ENCODE assay signal across 15 mouse cellular contexts in the genomic region with DNA sequence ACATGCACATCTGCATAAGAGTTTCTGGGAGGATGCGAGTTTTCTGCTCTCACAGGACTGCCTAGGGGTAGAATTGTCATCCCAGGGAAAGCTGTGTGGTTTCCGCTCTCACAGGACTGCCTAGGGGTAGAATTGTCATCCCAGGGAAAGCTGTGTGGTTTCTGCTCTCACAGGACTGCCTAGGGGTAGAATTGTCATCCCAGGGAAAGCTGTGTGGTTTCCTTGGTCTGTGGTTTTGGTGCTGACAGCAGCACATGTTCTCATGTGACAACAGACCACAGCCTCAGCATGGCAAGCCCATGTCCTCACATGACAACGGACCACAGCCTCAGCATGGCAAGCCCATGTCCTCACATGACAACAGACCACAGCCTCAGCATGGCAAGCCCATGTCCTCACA. TPM values are rescaled to one million over a fixed set of nuclear protein-coding genes. Genes with fewer than 3 reads are reported as not detected.
DNase-seq lines count a peak whose midpoint lies in the region; ATAC-seq and TF ChIP-seq lines count a peak whose summit lies in the region.
"Not testable (repeated sequence)": the region's sequence is repeated elsewhere in the genome, so short reads cannot be mapped to it uniquely, and the experiment has no call there.
"Had no signal": no experiment of that assay in that cellular context is flagged by ENCODE, and none has a peak within 500 bp of the region (broad histone marks: within the 10 kb centered on the region; RNA-seq: fewer than 3 reads in every experiment).

No protein-coding gene starts in this region.

- 36% methylated on average over 3 of the region's 3 CpGs for WGBS in forebrain, embryonic 14.5 days
- WGBS in hindbrain, embryonic 11.5 days = 73% methylated on average over 2 of the region's 3 CpGs
- WGBS in hindbrain, postnatal 0 days = 66% methylated on average over 3 of the region's 3 CpGs
- 63% methylated on average over 3 of the region's 3 CpGs for WGBS in midbrain, embryonic 14.5 days
- WGBS in neural tube, embryonic 12.5 days = 71% methylated on average over 3 of the region's 3 CpGs

- DNase-seq in 3134 (ENCODE audit: extremely low read depth, insufficient read length, low spot score) = peak; percentile 33
- DNase-seq in forebrain, embryonic 14.5 days (ENCODE audit: low spot score); hindbrain, embryonic 11.5 days (ENCODE audit: low spot score); hindbrain, postnatal 0 days (ENCODE audit: low spot score); midbrain, embryonic 14.5 days: not testable (repeated sequence)

- not testable (repeated sequence) for H3K36me3 ChIP-seq in forebrain, embryonic 14.5 days (ENCODE audit: control insufficient read depth, insufficient read depth, low read length); hindbrain, embryonic 11.5 days (ENCODE audit: control insufficient read depth, insufficient read depth, low read length); hindbrain, postnatal 0 days (ENCODE audit: insufficient read depth, low read length); midbrain, embryonic 14.5 days (ENCODE audit: control insufficient read depth, insufficient read depth, low read length); neural tube, embryonic 12.5 days

- TF ChIP-seq CTCF in hindbrain, postnatal 0 days (IDR thresholded peaks at IDR 0.05; ENCODE audit: low read depth) = not testable (repeated sequence)

- H3K4me2 ChIP-seq in forebrain, embryonic 14.5 days (ENCODE audit: low read length); hindbrain, embryonic 11.5 days (replicated peaks; ENCODE audit: low read depth, low read length); hindbrain, postnatal 0 days (ENCODE audit: low read depth, low read length); midbrain, embryonic 14.5 days (ENCODE audit: low read length); neural tube, embryonic 12.5 days (replicated peaks): not testable (repeated sequence)

- peaks cover 11% of the 10 kb centered on the region for H3K4me1 ChIP-seq in forebrain, embryonic 14.5 days (ENCODE audit: control insufficient read depth, insufficient read depth, low read length)
- not testable (repeated sequence) for H3K4me1 ChIP-seq in hindbrain, embryonic 11.5 days (replicated peaks; ENCODE audit: control insufficient read depth, insufficient read depth, low read length); hindbrain, postnatal 0 days (ENCODE audit: insufficient read depth, low read length)
- peaks cover 11% of the 10 kb centered on the region; the same call in 1 of the 2 replicates for H3K4me1 ChIP-seq in midbrain, embryonic 14.5 days (ENCODE audit: control insufficient read depth, insufficient read depth, low read length)
- H3K4me1 ChIP-seq in neural tube, embryonic 12.5 days = peaks cover 31% of the 10 kb centered on the region

- H3K9ac ChIP-seq in forebrain, embryonic 14.5 days (ENCODE audit: low read length); hindbrain, embryonic 11.5 days (ENCODE audit: low read depth, low read length); hindbrain, postnatal 0 days (replicated peaks; ENCODE audit: low read length); midbrain, embryonic 14.5 days (replicated peaks; ENCODE audit: low read length); neural tube, embryonic 12.5 days: not testable (repeated sequence)

- peaks cover 32% of the 10 kb centered on the region for H3K27me3 ChIP-seq in forebrain, embryonic 14.5 days (replicated peaks; ENCODE audit: control insufficient read depth, insufficient read depth, low read length)
- not testable (repeated sequence) for H3K27me3 ChIP-seq in hindbrain, embryonic 11.5 days (ENCODE audit: control insufficient read depth, insufficient read depth, low read length); hindbrain, postnatal 0 days (ENCODE audit: insufficient read depth, low read length); neural tube, embryonic 12.5 days (replicated peaks)
- H3K27me3 ChIP-seq in midbrain, embryonic 14.5 days (ENCODE audit: control insufficient read depth, insufficient read depth, low read length) = peaks cover 21% of the 10 kb centered on the region

- H3K27ac ChIP-seq in forebrain, embryonic 14.5 days (ENCODE audit: low read depth, low read length) = peak overlapping the region; percentile 33; the same call in 1 of the 2 replicates
- peak overlapping the region; percentile 62; the same call in 1 of the 2 replicates for H3K27ac ChIP-seq in hindbrain, embryonic 11.5 days (ENCODE audit: low read depth, low read length)
- peak overlapping the region; percentile 66; the same call in 1 of the 2 replicates for H3K27ac ChIP-seq in hindbrain, postnatal 0 days
- H3K27ac ChIP-seq in midbrain, embryonic 14.5 days (replicated peaks; ENCODE audit: low read depth, low read length) = 0 out of 2 replicates have a peak overlapping the region, but pooled peaks have one; percentile 45
- H3K27ac ChIP-seq in neural tube, embryonic 12.5 days = 0 out of 2 replicates have a peak overlapping the region, but pooled peaks have one; percentile 29

- peak; percentile 87 for ATAC-seq in common myeloid progenitor, adult 5-6 weeks (replicated peaks; ENCODE audit: low read depth, poor library complexity, severe bottlenecking)
- ATAC-seq in forebrain, embryonic 14.5 days; hindbrain, embryonic 11.5 days (ENCODE audit: low FRiP score); hindbrain, postnatal 0 days; midbrain, embryonic 14.5 days (ENCODE audit: low FRiP score, low TSS enrichment); neural tube, embryonic 12.5 days (ENCODE audit: low FRiP score, low read depth): not testable (repeated sequence)
- peak; percentile 24; the same call in 1 of the 2 replicates for ATAC-seq in megakaryocyte-erythroid progenitor cell, adult 5-6 weeks (replicated peaks; ENCODE audit: low FRiP score, low TSS enrichment, poor library complexity, severe bottlenecking)

- not testable (repeated sequence) for H3K4me3 ChIP-seq in forebrain, embryonic 14.5 days (ENCODE audit: low read depth, low read length); hindbrain, embryonic 11.5 days (ENCODE audit: low read depth, low read length); hindbrain, postnatal 0 days (ENCODE audit: low read length); midbrain, embryonic 14.5 days (replicated peaks; ENCODE audit: low read depth, low read length); neural tube, embryonic 12.5 days

- H3K9me3 ChIP-seq in forebrain, embryonic 14.5 days (replicated peaks; ENCODE audit: control insufficient read depth, low read length); hindbrain, embryonic 11.5 days (ENCODE audit: control insufficient read depth, low read length); hindbrain, postnatal 0 days (ENCODE audit: low read length); midbrain, embryonic 14.5 days (ENCODE audit: control insufficient read depth, low read length); neural tube, embryonic 12.5 days: not testable (repeated sequence)

RNA-seq across cellular contexts. Expression of a gene that starts 9.3 kb away (rescaled TPM):
- 10.6 and 15.1 TPM in 2 replicates for total RNA-seq in common myeloid progenitor, adult 5-6 weeks (2017)
- 6.1 and 8.2 TPM in 2 replicates for polyA plus RNA-seq in forebrain, embryonic 14.5 days (2014; fragmentation: Nextera tagmentation; extraction: Ambion mirVana)
- polyA plus RNA-seq in hindbrain, embryonic 11.5 days (2014; fragmentation: Nextera tagmentation; extraction: Ambion mirVana) = 4.8 and 5.3 TPM in 2 replicates
- 48.5 and 59.0 TPM in 2 replicates for total RNA-seq in hindbrain, postnatal 0 days (2014; rRNA removed)
- polyA plus RNA-seq in hindbrain, postnatal 0 days (2015; fragmentation: Nextera tagmentation; extraction: Ambion mirVana) = 20.2 and 23.0 TPM in 2 replicates
- total RNA-seq in megakaryocyte-erythroid progenitor cell, adult 5-6 weeks (2014; fragmentation: Nextera tagmentation) = 7.5 and 8.3 TPM in 2 replicates
- 5.6 and 5.9 TPM in 2 replicates for total RNA-seq in megakaryocyte-erythroid progenitor cell, adult 5-6 weeks (2017)
- polyA plus RNA-seq in midbrain, embryonic 14.5 days (2014; fragmentation: Nextera tagmentation; extraction: Ambion mirVana) = 9.8 and 9.9 TPM in 2 replicates
- polyA plus RNA-seq in neural tube, embryonic 12.5 days (2016; fragmentation: Nextera tagmentation; extraction: Ambion mirVana) = 13.9 and 16.0 TPM in 2 replicates

RNA-seq across cellular contexts. Expression of a gene that starts 11.9 kb away (rescaled TPM):
- total RNA-seq in common myeloid progenitor, adult 5-6 weeks (2017) = 0.87 TPM in 1 of 2 replicates, not detected in the other
- polyA plus RNA-seq in forebrain, embryonic 14.5 days (2014; fragmentation: Nextera tagmentation; extraction: Ambion mirVana) = 0.19 and 0.32 TPM in 2 replicates
- 0.10 and 0.20 TPM in 2 replicates for polyA plus RNA-seq in hindbrain, embryonic 11.5 days (2014; fragmentation: Nextera tagmentation; extraction: Ambion mirVana)
- 1.2 and 1.5 TPM in 2 replicates for total RNA-seq in hindbrain, postnatal 0 days (2014; rRNA removed)
- polyA plus RNA-seq in hindbrain, postnatal 0 days (2015; fragmentation: Nextera tagmentation; extraction: Ambion mirVana) = 0.76 and 1.2 TPM in 2 replicates
- total RNA-seq in megakaryocyte-erythroid progenitor cell, adult 5-6 weeks (2014; fragmentation: Nextera tagmentation) = not detected in 2 replicates
- total RNA-seq in megakaryocyte-erythroid progenitor cell, adult 5-6 weeks (2017) = not detected in 2 replicates
- polyA plus RNA-seq in midbrain, embryonic 14.5 days (2014; fragmentation: Nextera tagmentation; extraction: Ambion mirVana) = 0.12 and 0.32 TPM in 2 replicates
- 0.08 and 0.18 TPM in 2 replicates for polyA plus RNA-seq in neural tube, embryonic 12.5 days (2016; fragmentation: Nextera tagmentation; extraction: Ambion mirVana)
- total RNA-seq: gastrocnemius, adult 2 months; gastrocnemius, postnatal 25 days; heart, postnatal 36 days had no signal
- polyA plus RNA-seq: embryonic facial prominence, embryonic 12.5 days; forebrain, embryonic 11.5 days; heart, embryonic 13.5 days; heart, postnatal 0 days had no signal

RNA-seq across cellular contexts. Expression of a gene that starts 42.0 kb away (rescaled TPM):
- total RNA-seq in common myeloid progenitor, adult 5-6 weeks (2017) = 0.23 TPM in 1 of 2 replicates, not detected in the other
- 0.30 and 0.32 TPM in 2 replicates for polyA plus RNA-seq in forebrain, embryonic 14.5 days (2014; fragmentation: Nextera tagmentation; extraction: Ambion mirVana)
- polyA plus RNA-seq in hindbrain, embryonic 11.5 days (2014; fragmentation: Nextera tagmentation; extraction: Ambion mirVana) = 0.24 and 0.25 TPM in 2 replicates
- total RNA-seq in hindbrain, postnatal 0 days (2014; rRNA removed) = 0.07 and 0.47 TPM in 2 replicates
- 0.48 and 0.49 TPM in 2 replicates for polyA plus RNA-seq in hindbrain, postnatal 0 days (2015; fragmentation: Nextera tagmentation; extraction: Ambion mirVana)
- total RNA-seq in megakaryocyte-erythroid progenitor cell, adult 5-6 weeks (2014; fragmentation: Nextera tagmentation) = 0.63 and 0.82 TPM in 2 replicates
- total RNA-seq in megakaryocyte-erythroid progenitor cell, adult 5-6 weeks (2017) = not detected in 2 replicates
- polyA plus RNA-seq in midbrain, embryonic 14.5 days (2014; fragmentation: Nextera tagmentation; extraction: Ambion mirVana) = 0.29 and 0.43 TPM in 2 replicates
- polyA plus RNA-seq in neural tube, embryonic 12.5 days (2016; fragmentation: Nextera tagmentation; extraction: Ambion mirVana) = 0.45 and 0.68 TPM in 2 replicates
- polyA plus RNA-seq: forebrain, embryonic 11.5 days had no signal
